Mouse (Mus musculus): Measurements from ENCODE around the gene Slc3a2.
A peak's percentile ranks its signal among the peaks of the same experiment; 100 is the strongest.

GRCm38 (mm10) chr19:8665746-8666145 lies 57.4 kb downstream of the Slc3a2 start:
- no peak for TF ChIP-seq CTCF (IDR thresholded peaks at IDR 0.05; ENCODE audit: insufficient read depth, low read depth, low read length)
- TF ChIP-seq POLR2A (IDR thresholded peaks at IDR 0.05; ENCODE audit: insufficient read depth, low read depth, low read length): peak; percentile 27; the same call in 1 of the 2 replicates

All from olfactory bulb, adult 2 months (tissue).